Mouse (Mus musculus): ENCODE results near the gene Sgip1. TPM values are rescaled to one million over a fixed set of nuclear protein-coding genes. Genes with fewer than 3 reads are reported as not detected.

The Sgip1 gene
- polyA plus RNA-seq, 1 experiment from 2014 or later, result 68.3 TPM

DNA sequence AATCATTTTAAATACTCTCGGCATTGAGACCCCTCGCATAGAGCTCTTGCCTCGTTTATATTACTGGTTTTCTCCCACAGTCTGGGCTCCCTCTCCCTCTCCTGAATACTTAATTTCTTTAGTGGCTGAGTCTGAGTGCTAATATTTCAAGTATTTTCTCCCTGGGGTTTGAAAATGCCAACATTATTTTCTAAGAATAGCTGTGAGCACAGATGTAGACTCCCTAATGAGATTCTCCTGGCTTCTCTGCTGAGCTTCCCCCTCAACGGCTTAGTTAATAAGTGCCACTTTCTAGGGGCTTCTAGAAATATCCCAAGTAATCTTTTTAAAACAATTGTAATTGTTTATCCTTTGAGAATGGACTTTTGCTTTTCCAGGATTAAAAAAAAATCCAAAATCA, 130.2 kb downstream of the Sgip1 start:
- H3K9me3 ChIP-seq (ENCODE audit: control insufficient read depth, low read length), result no peaks in the 10 kb centered on the region
- no peak overlapping the region for H3K9ac ChIP-seq
- no peak overlapping the region for H3K27ac ChIP-seq
- H3K4me2 ChIP-seq (replicated peaks), result no peak overlapping the region
- H3K36me3 ChIP-seq (replicated peaks; ENCODE audit: control insufficient read depth, insufficient read depth), result peaks cover 61% of the 10 kb centered on the region
- ATAC-seq (ENCODE audit: low FRiP score) (no peak), DNase-seq (ENCODE audit: low spot score) (no peak)
- H3K27me3 ChIP-seq (ENCODE audit: control insufficient read depth, insufficient read depth, low read length), result no peaks in the 10 kb centered on the region
- no peak overlapping the region for H3K4me3 ChIP-seq (replicated peaks; ENCODE audit: low read length)
- WGBS, result 54% methylated on average over 4 of the region's 4 CpGs
- no peaks in the 10 kb centered on the region for H3K4me1 ChIP-seq (replicated peaks; ENCODE audit: control insufficient read depth, insufficient read depth, low read length)

DNA sequence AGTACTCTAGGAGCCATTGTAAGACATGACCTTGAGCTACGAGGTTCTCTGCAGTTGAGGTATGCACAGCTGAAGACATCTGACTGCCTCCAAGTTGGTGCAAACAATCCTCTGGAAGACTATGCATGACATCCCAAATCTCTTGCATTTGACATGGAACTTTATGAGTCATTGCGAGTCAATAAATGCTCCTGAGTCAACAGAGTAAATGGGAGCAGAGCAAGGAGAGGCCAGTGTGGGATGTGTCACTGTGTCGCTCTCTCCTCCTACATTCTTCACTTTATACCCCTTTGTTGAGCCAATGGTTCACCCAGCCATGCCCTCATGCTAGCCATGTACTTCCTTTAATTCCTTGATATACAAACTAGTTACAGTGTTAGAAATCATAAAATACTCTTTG, 142.0 kb downstream of the Sgip1 start:
- ATAC-seq (ENCODE audit: low FRiP score), result no peak
- 0 out of 2 replicates have a peak, but pooled peaks cover 6% of the 10 kb centered on the region for H3K36me3 ChIP-seq (replicated peaks; ENCODE audit: control insufficient read depth, insufficient read depth)
- WGBS, result 96% methylated on average over 3 of the region's 3 CpGs

DNA sequence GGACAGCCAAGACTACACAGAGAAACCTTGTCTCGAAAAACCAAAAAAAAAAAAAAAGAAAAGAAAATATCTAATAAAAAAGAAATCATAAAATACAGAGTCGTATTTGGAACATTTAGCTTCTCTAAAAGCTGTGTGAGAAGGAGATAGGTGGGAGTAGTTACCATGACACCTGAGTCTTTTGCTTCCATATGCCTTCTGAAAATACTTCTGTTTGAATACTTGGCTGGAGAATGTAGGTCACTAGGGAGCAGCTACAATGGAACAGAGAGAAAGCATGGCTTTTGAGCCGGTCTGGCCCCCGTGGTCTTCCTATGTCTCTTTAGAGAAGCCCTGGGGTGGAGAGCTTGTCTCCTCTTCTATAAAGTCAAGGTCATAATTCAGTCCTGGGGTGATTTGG, 143.1 kb downstream of the Sgip1 start:
- 79% methylated on average over 4 of the region's 4 CpGs for WGBS
- Histone ChIP-seq H3K9ac (no peak overlapping the region), H3K36me3 (replicated peaks; ENCODE audit: control insufficient read depth, insufficient read depth) (0 out of 2 replicates have a peak, but pooled peaks cover 6% of the 10 kb centered on the region), H3K4me3 (replicated peaks; ENCODE audit: low read length) (no peak overlapping the region), H3K4me2 (replicated peaks) (no peak overlapping the region), H3K27ac (no peak overlapping the region), H3K4me1 (replicated peaks; ENCODE audit: control insufficient read depth, insufficient read depth, low read length) (no peaks in the 10 kb centered on the region), H3K27me3 (ENCODE audit: control insufficient read depth, insufficient read depth, low read length) (no peaks in the 10 kb centered on the region), H3K9me3 (ENCODE audit: control insufficient read depth, low read length) (no peaks in the 10 kb centered on the region)
- no peak for ATAC-seq (ENCODE audit: low FRiP score)
- DNase-seq (ENCODE audit: low spot score), result no peak

More for the DNA sequence above, 142.0 kb downstream of the Sgip1 start:
- Histone ChIP-seq H3K9me3 (ENCODE audit: control insufficient read depth, low read length) (no peaks in the 10 kb centered on the region), H3K4me2 (replicated peaks) (no peak overlapping the region), H3K9ac (no peak overlapping the region), H3K27me3 (ENCODE audit: control insufficient read depth, insufficient read depth, low read length) (no peaks in the 10 kb centered on the region), H3K27ac (no peak overlapping the region), H3K4me3 (replicated peaks; ENCODE audit: low read length) (no peak overlapping the region), H3K4me1 (replicated peaks; ENCODE audit: control insufficient read depth, insufficient read depth, low read length) (no peaks in the 10 kb centered on the region)
- no peak for DNase-seq (ENCODE audit: low spot score)

DNA sequence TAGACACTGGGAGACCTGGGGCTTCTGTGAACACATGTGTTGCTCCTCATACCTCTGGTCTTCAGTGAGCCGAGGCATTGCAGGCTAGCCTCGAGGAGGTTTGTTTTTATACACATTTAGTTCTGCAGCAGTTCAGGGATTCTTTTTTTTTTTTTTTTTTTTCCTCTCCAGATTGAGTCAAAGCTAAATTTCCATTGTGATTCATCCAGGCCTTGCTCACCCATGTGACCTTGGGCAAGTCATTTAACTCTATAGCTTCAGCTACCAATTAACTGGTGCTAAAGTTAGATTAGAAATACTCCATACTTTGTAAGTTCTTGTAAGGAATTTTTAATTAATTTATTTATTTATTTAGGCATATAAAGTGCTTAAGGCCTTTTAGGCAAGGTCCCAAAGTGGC, 145.4 kb downstream of the Sgip1 start:
- Histone ChIP-seq H3K27me3 (ENCODE audit: control insufficient read depth, insufficient read depth, low read length) (no peaks in the 10 kb centered on the region), H3K27ac (no peak overlapping the region), H3K9me3 (ENCODE audit: control insufficient read depth, low read length) (no peaks in the 10 kb centered on the region), H3K4me2 (replicated peaks) (no peak overlapping the region), H3K9ac (no peak overlapping the region), H3K4me3 (replicated peaks; ENCODE audit: low read length) (no peak overlapping the region), H3K4me1 (replicated peaks; ENCODE audit: control insufficient read depth, insufficient read depth, low read length) (no peaks in the 10 kb centered on the region), H3K36me3 (replicated peaks; ENCODE audit: control insufficient read depth, insufficient read depth) (peaks cover 6% of the 10 kb centered on the region; the same call in 1 of the 2 replicates)
- WGBS, result 81% methylated on average over 2 of the region's 2 CpGs
- DNase-seq (ENCODE audit: low spot score), result no peak
- no peak for ATAC-seq (ENCODE audit: low FRiP score)

GRCm38 (mm10) chr4:102886902-102887301, 145.8 kb downstream of the Sgip1 start:
- H3K27me3 ChIP-seq (ENCODE audit: control insufficient read depth, insufficient read depth, low read length), result no peaks in the 10 kb centered on the region
- no peak overlapping the region for H3K27ac ChIP-seq
- no peaks in the 10 kb centered on the region for H3K4me1 ChIP-seq (replicated peaks; ENCODE audit: control insufficient read depth, insufficient read depth, low read length)
- no peak overlapping the region for H3K9ac ChIP-seq
- H3K36me3 ChIP-seq (replicated peaks; ENCODE audit: control insufficient read depth, insufficient read depth), result peaks cover 6% of the 10 kb centered on the region; the same call in 1 of the 2 replicates
- ATAC-seq (ENCODE audit: low FRiP score), result no peak
- no peak for DNase-seq (ENCODE audit: low spot score)
- H3K4me3 ChIP-seq (replicated peaks; ENCODE audit: low read length), result no peak overlapping the region
- no peak overlapping the region for H3K4me2 ChIP-seq (replicated peaks)
- 87% methylated on average over 4 of the region's 4 CpGs for WGBS
- H3K9me3 ChIP-seq (ENCODE audit: control insufficient read depth, low read length), result no peaks in the 10 kb centered on the region

DNA sequence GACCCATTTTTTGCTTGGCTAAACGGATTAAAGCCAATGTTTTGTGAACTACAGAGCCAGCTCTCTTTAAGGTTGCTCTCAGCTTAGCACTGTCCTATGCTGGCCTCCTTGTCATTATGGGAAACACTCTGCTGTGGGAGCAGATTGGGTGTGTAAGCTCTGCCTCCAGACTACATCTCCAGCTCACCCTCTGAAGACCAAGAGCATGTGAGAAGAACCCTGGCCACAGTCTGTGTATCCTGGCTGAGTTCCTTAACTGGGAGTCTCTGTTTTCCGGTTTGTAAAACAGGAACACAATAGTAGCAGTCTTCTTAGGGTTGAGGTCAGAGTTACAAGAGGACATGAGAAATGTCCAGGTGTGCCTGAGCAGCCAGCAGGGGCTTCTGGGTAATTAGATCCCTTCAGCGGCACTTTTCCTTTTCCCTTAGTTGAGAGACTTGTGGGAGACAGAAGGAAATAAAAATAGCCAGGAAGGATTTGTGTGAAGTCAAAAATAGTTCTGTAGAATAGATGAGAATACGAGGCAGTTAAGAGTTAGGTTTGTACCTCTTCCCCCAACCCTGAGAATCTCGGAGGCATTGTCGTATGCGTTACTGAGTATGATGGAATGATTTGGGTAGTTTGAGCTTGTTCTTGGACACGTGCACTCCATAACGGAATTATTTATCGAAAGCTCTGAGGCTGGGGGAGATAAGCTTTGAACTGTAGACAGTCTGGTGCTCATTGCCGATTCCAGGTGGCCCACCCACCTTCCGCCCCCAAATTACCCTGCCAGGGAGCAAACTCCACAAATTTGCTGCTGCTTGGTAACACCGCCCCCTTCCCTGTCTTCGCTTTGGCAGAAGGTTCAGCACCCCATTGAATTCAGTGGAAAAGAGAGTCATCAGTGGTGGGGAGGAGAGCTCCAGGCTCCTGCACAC, 146.9 kb downstream of the Sgip1 start:
- Histone ChIP-seq H3K27ac (no peak overlapping the region), H3K9ac (no peak overlapping the region), H3K4me2 (replicated peaks) (no peak overlapping the region), H3K4me1 (replicated peaks; ENCODE audit: control insufficient read depth, insufficient read depth, low read length) (no peaks in the 10 kb centered on the region), H3K4me3 (replicated peaks; ENCODE audit: low read length) (no peak overlapping the region), H3K36me3 (replicated peaks; ENCODE audit: control insufficient read depth, insufficient read depth) (peaks cover 3% of the 10 kb centered on the region; the same call in 1 of the 2 replicates), H3K27me3 (ENCODE audit: control insufficient read depth, insufficient read depth, low read length) (no peaks in the 10 kb centered on the region), H3K9me3 (ENCODE audit: control insufficient read depth, low read length) (no peaks in the 10 kb centered on the region)
- ATAC-seq (ENCODE audit: low FRiP score), result no peak
- WGBS, result 94% methylated on average over 14 of the region's 14 CpGs
- DNase-seq (ENCODE audit: low spot score), result no peak

GRCm38 (mm10) chr4:102895866-102896265, 154.8 kb downstream of the Sgip1 start:
- Histone ChIP-seq H3K4me3 (replicated peaks; ENCODE audit: low read length) (no peak overlapping the region), H3K9ac (no peak overlapping the region), H3K36me3 (replicated peaks; ENCODE audit: control insufficient read depth, insufficient read depth) (peaks cover 14% of the 10 kb centered on the region), H3K27me3 (ENCODE audit: control insufficient read depth, insufficient read depth, low read length) (no peaks in the 10 kb centered on the region), H3K4me1 (replicated peaks; ENCODE audit: control insufficient read depth, insufficient read depth, low read length) (no peaks in the 10 kb centered on the region), H3K4me2 (replicated peaks) (no peak overlapping the region), H3K9me3 (ENCODE audit: control insufficient read depth, low read length) (peaks cover 7% of the 10 kb centered on the region; the same call in 1 of the 2 replicates), H3K27ac (no peak overlapping the region)
- DNase-seq (ENCODE audit: low spot score) (no peak), ATAC-seq (ENCODE audit: low FRiP score) (no peak)
- 99% methylated on average over 2 of the region's 2 CpGs for WGBS

DNA sequence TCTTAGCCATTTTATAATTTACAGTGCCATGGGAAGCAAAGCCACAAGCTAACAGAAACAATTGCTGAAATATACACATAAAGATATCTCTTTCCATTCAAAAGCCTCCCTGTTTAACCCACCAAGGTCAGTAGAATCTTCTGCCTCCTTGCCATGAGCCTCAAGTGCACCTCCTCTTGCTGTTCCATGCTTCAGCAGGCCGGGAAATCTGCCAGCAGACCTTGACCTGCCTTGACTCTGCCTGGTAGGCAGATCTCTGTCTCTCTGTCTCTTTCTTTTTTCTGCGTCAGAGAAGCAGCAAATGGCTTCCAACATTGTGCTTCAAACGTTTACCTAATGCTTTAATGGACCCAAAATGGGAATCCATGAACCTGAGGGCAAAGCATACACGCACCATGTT, 157.9 kb downstream of the Sgip1 start:
- Histone ChIP-seq H3K36me3 (replicated peaks; ENCODE audit: control insufficient read depth, insufficient read depth) (peaks cover 14% of the 10 kb centered on the region), H3K4me1 (replicated peaks; ENCODE audit: control insufficient read depth, insufficient read depth, low read length) (no peaks in the 10 kb centered on the region), H3K9ac (no peak overlapping the region), H3K27ac (no peak overlapping the region), H3K4me2 (replicated peaks) (no peak overlapping the region), H3K4me3 (replicated peaks; ENCODE audit: low read length) (no peak overlapping the region), H3K9me3 (ENCODE audit: control insufficient read depth, low read length) (peaks cover 7% of the 10 kb centered on the region; the same call in 1 of the 2 replicates), H3K27me3 (ENCODE audit: control insufficient read depth, insufficient read depth, low read length) (no peaks in the 10 kb centered on the region)
- 85% methylated on average over 4 of the region's 4 CpGs for WGBS
- no peak for DNase-seq (ENCODE audit: low spot score)
- ATAC-seq (ENCODE audit: low FRiP score), result no peak

GRCm38 (mm10) chr4:102899683-102900082, 158.6 kb downstream of the Sgip1 start:
- ATAC-seq (ENCODE audit: low FRiP score) (no peak), DNase-seq (ENCODE audit: low spot score) (no peak)
- Histone ChIP-seq H3K9me3 (ENCODE audit: control insufficient read depth, low read length) (peaks cover 7% of the 10 kb centered on the region; the same call in 1 of the 2 replicates), H3K27ac (no peak overlapping the region), H3K4me3 (replicated peaks; ENCODE audit: low read length) (no peak overlapping the region), H3K4me1 (replicated peaks; ENCODE audit: control insufficient read depth, insufficient read depth, low read length) (no peaks in the 10 kb centered on the region), H3K4me2 (replicated peaks) (no peak overlapping the region), H3K9ac (no peak overlapping the region), H3K27me3 (ENCODE audit: control insufficient read depth, insufficient read depth, low read length) (no peaks in the 10 kb centered on the region), H3K36me3 (replicated peaks; ENCODE audit: control insufficient read depth, insufficient read depth) (peaks cover 10% of the 10 kb centered on the region)
- 92% methylated on average over 5 of the region's 5 CpGs for WGBS

Data from hindbrain, embryonic 14.5 days (tissue).